Mouse (Mus musculus) cerebellum, adult 2 months (tissue): ENCODE results near the gene Diexf. TPM values are rescaled to one million over a fixed set of nuclear protein-coding genes. Genes with fewer than 3 reads are reported as not detected.

Experiments used
- DNase-seq, 2 experiments: peaks; one replicate each; pipeline ENCODE4 v3.0.0; 2021
- H3K27ac ChIP-seq: fragments of 200-500 bp; 2 replicates; pipeline ENCODE4 v1.5.1; 2012; ENCODE audit warnings: low read length, control low read depth, inconsistent platforms; ENCODE audit not compliant: insufficient read depth
- H3K27me3 ChIP-seq: fragments of 200-500 bp; 2 replicates; pipeline ENCODE4 v1.6.1; 2012; ENCODE audit warnings: inconsistent platforms, mild to moderate bottlenecking, low read length, moderate library complexity; ENCODE audit not compliant: control insufficient read depth, insufficient read depth
- H3K4me1 ChIP-seq: fragments of 200-500 bp; 2 replicates; pipeline ENCODE4 v1.6.1; 2011; ENCODE audit warnings: low read length; ENCODE audit not compliant: control insufficient read depth, insufficient read depth
- H3K4me3 ChIP-seq: fragments of 200-500 bp; replicated peaks from 2 replicates; pipeline ENCODE3; 2011; ENCODE audit warnings: mild to moderate bottlenecking, low read depth, low read length, control low read depth; ENCODE audit not compliant: insufficient read depth
- CTCF ChIP-seq: fragments of 200-500 bp; IDR thresholded peaks from 2 replicates; pipeline ENCODE4 v1.5.1; 2011; ENCODE audit warnings: low read depth, mild to moderate bottlenecking, control low read depth, low read length, moderate library complexity, borderline replicate concordance; ENCODE audit not compliant: insufficient read depth
- POLR2A ChIP-seq: fragments of 200-500 bp; IDR thresholded peaks from 2 replicates; pipeline ENCODE4 v1.6.1; 2011; ENCODE audit warnings: low read length, control low read depth, borderline replicate concordance; ENCODE audit not compliant: insufficient read depth
- WGBS: fragments of 180-500 bp; shearing (Covaris S2); methylation state at CpG from one replicate; pipeline ENCODE4 v1.1.7; 2018; 5-methylcytosine and 5-hydroxymethylcytosine counted together
- polyA plus RNA-seq: library from polyadenylated mRNA; depleted of rRNA; stranded (reverse); fragments of >200 nt; gene quantifications from 2 replicates; pipeline ENCODE4 v1.2.3, GENCODE M21; 2012; rRNA removed

The Diexf gene
- 17.7 and 18.9 TPM in 2 replicates for polyA plus RNA-seq

- under 1% methylated on average over 61 of the region's 61 CpGs for WGBS
- 0 out of 2 replicates have a peak within 1 kb of the TSS, but pooled peaks have one; percentile 4 for H3K27ac ChIP-seq
- peak; percentile 95 to 97 for DNase-seq
- H3K27me3 ChIP-seq: no peaks in the 10 kb centered on the region
- H3K4me1 ChIP-seq: no peaks in the 10 kb centered on the region
- H3K4me3 ChIP-seq: peak within 1 kb of the TSS; percentile 74
- TF ChIP-seq POLR2A (peak; percentile 76; the same call in 1 of the 2 replicates), CTCF (peak; percentile 91)
Observed at GRCm38 (mm10) chr1:193129786-193130455, at the start of gene Diexf. Gene Diexf (minus strand): TSS chr1:193130272.

- TF ChIP-seq CTCF (no peak), POLR2A (no peak)
- Histone ChIP-seq H3K4me3 (peak overlapping the region; percentile 5), H3K27me3 (no peaks in the 10 kb centered on the region), H3K27ac (no peak overlapping the region), H3K4me1 (no peaks in the 10 kb centered on the region; the same call in 1 of the 2 replicates)
- 77% methylated on average over 13 of the region's 13 CpGs for WGBS
- peak in 1 of 2 experiments; percentile 14 for DNase-seq
Observed at GRCm38 (mm10) chr1:193174143-193174733, 44.2 kb upstream of the Diexf start.

GRCm38 (mm10) chr1:193173810-193174129 lies 43.7 kb upstream of the Diexf start:
- H3K27ac ChIP-seq: peak overlapping the region; percentile 27
- H3K27me3 ChIP-seq: no peaks in the 10 kb centered on the region
- WGBS: 14% methylated on average over 9 of the region's 9 CpGs
- no peak for DNase-seq
- no peaks in the 10 kb centered on the region; the same call in 1 of the 2 replicates for H3K4me1 ChIP-seq
- TF ChIP-seq POLR2A (no peak), CTCF (no peak)
- peak overlapping the region; percentile 61 for H3K4me3 ChIP-seq

GRCm38 (mm10) chr1:193172991-193173809 lies 43.1 kb upstream of the Diexf start:
- DNase-seq: peak; percentile 95 to 98
- Histone ChIP-seq H3K4me3 (peak overlapping the region; percentile 76), H3K4me1 (no peaks in the 10 kb centered on the region; the same call in 1 of the 2 replicates), H3K27ac (peak overlapping the region; percentile 42), H3K27me3 (no peaks in the 10 kb centered on the region)
- TF ChIP-seq CTCF (no peak), POLR2A (peak; percentile 97)
- under 1% methylated on average over 48 of the region's 48 CpGs for WGBS

- Histone ChIP-seq H3K4me1 (no peaks in the 10 kb centered on the region; the same call in 1 of the 2 replicates), H3K4me3 (no peak overlapping the region), H3K27me3 (no peaks in the 10 kb centered on the region), H3K27ac (no peak overlapping the region)
- 34% methylated on average over 2 of the region's 2 CpGs for WGBS
- no peak for TF ChIP-seq CTCF
- TF ChIP-seq POLR2A: no peak
- DNase-seq: no peak
Observed at GRCm38 (mm10) chr1:193169856-193170255, 39.8 kb upstream of the Diexf start.

GRCm38 (mm10) chr1:193169228-193169627 lies 39.2 kb upstream of the Diexf start:
- 49% methylated on average over 7 of the region's 7 CpGs for WGBS
- H3K27me3 ChIP-seq: no peaks in the 10 kb centered on the region
- TF ChIP-seq CTCF (no peak), POLR2A (no peak)

GRCm38 (mm10) chr1:193167746-193168145 lies 37.7 kb upstream of the Diexf start, which contains the start of gene A130010J15Rik:
Gene A130010J15Rik (plus strand): TSS chr1:193168046.
- no peak within 1 kb of the TSS for H3K27ac ChIP-seq
- H3K4me3 ChIP-seq: no peak within 1 kb of the TSS
- TF ChIP-seq POLR2A (no peak), CTCF (no peak)
- DNase-seq: no peak
- H3K4me1 ChIP-seq: no peaks in the 10 kb centered on the region; the same call in 1 of the 2 replicates
- H3K27me3 ChIP-seq: no peaks in the 10 kb centered on the region
- 93% methylated on average over 3 of the region's 3 CpGs for WGBS

More at GRCm38 (mm10) chr1:193169228-193169627, 39.2 kb upstream of the Diexf start:
- no peak for DNase-seq
- no peaks in the 10 kb centered on the region; the same call in 1 of the 2 replicates for H3K4me1 ChIP-seq
- no peak overlapping the region for H3K27ac ChIP-seq
- no peak overlapping the region for H3K4me3 ChIP-seq
